Mouse (Mus musculus) heart, adult 2 months (tissue): ENCODE data around the gene Filip1. TPM values are rescaled to one million over a fixed set of nuclear protein-coding genes. Genes with fewer than 3 reads are reported as not detected.

Source experiments
- DNase-seq, 2 experiments: peaks; one replicate each; pipeline ENCODE4 v3.0.0; 2021
- H3K27ac ChIP-seq: fragments of 200-600 bp; 2 replicates; pipeline ENCODE4 v1.8.1; 2022
- H3K27me3 ChIP-seq: fragments of 200-500 bp; 2 replicates; pipeline ENCODE4 v1.6.1; 2012; ENCODE audit warnings: mild to moderate bottlenecking, low read length, inconsistent platforms, mixed read lengths; ENCODE audit not compliant: control insufficient read depth, insufficient read depth
- H3K36me3 ChIP-seq: fragments of 200-500 bp; 2 replicates; pipeline ENCODE4 v1.6.1; 2012; ENCODE audit warnings: low read length, inconsistent platforms; ENCODE audit not compliant: control insufficient read depth, insufficient read depth
- H3K4me1 ChIP-seq: fragments of 200-500 bp; 2 replicates; pipeline ENCODE4 v1.6.1; 2011; ENCODE audit warnings: low read length; ENCODE audit not compliant: control insufficient read depth, insufficient read depth
- H3K4me3 ChIP-seq: fragments of 200-600 bp; 2 replicates; pipeline ENCODE4 v1.8.1; 2022
- H3K79me2 ChIP-seq: fragments of 200-500 bp; replicated peaks from 2 replicates; pipeline ENCODE4 v1.6.1; 2012; ENCODE audit warnings: mild to moderate bottlenecking, inconsistent platforms, low read length, moderate library complexity, mixed read lengths; ENCODE audit not compliant: control insufficient read depth, insufficient read depth
- H3K9ac ChIP-seq: fragments of 200-500 bp; 2 replicates; pipeline ENCODE4 v1.6.1; 2012; ENCODE audit warnings: low read depth, mild to moderate bottlenecking, control low read depth, inconsistent platforms, low read length, mixed read lengths
- CTCF ChIP-seq: fragments of 200-600 bp; IDR thresholded peaks from 2 replicates; pipeline ENCODE4 v1.8.1; 2022; ENCODE audit warnings: antibody characterized with exemption, mild to moderate bottlenecking, moderate library complexity
- EP300 ChIP-seq: fragments of 200-500 bp; IDR thresholded peaks from 2 replicates; pipeline ENCODE4 v1.6.1; 2011; ENCODE audit warnings: low read depth, low read length, control low read depth; ENCODE audit not compliant: insufficient read depth
- POLR2A ChIP-seq: fragments of 200-500 bp; IDR thresholded peaks from 2 replicates; pipeline ENCODE4 v1.6.1; 2011; ENCODE audit warnings: mild to moderate bottlenecking, low read depth, low read length, control low read depth; ENCODE audit not compliant: insufficient read depth
- WGBS: fragments of 180-500 bp; shearing (Covaris S2); methylation state at CpG from one replicate; pipeline ENCODE4 v1.1.7; 2018; 5-methylcytosine and 5-hydroxymethylcytosine counted together
- intact Hi-C: fragments of 180-260 bp; cut with DNase I; formaldehyde crosslinking; loops from one replicate; pipeline ENCODE4 v1.15.1; 2025
- polyA plus RNA-seq: library from polyadenylated mRNA; depleted of rRNA; stranded (reverse); fragments of >200 nt; gene quantifications from 2 replicates; pipeline ENCODE4 v1.2.3, GENCODE M21; 2012
- total RNA-seq, 2 experiments: library from RNA; stranded (reverse); gene quantifications; 2 replicates each; pipeline ENCODE4 v1.2.3; 2021

Gene Filip1
- total and polyA plus RNA-seq, 3 experiments, result 18.8 to 126 (median 91.1) TPM

DNA sequence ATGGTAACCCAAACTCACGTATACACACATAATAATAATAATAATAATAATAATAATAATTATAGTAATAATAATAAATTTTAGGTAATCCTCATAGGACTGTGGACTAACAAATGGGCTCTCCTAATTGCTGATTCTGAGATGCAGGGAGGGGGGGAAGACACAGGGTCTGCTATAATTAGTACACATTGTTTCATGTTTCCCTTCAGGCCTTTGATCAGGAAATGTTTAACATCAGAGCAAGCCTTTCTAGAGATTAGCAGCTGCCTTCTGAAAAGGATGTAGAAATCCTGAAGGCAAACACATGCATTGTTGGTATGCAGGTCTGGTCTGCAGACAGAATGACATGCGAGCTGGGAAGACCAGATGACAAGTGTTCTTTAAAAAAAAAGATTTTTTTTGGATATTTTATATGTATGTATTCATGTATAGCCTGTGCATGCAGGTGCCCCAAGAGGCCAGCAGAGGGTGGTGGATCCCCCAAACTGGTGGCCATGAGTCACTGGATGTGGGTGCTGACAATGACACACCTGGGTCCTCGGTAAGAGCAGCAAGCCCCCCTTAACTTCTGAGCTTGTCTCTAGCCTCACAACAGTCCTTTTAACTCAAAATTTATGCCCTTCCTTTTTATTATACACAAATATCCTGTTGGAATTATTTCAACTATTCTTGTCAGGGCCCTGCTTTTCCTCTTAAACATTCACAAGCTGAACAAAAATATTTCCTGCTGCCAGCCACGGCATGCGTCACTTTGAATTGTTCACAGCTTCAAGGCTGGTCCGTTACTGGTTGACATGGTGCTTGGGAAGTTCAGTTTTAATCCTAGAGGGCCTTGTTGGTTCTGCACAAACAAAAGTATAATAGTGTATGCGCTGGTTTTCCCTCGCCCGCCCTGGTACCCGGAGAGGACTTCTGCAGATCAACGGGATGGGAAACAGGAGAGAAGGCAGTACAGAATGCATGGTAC lies 127.1 kb downstream of the Filip1 start:
- DNase-seq, result peak in 1 of 2 experiments; percentile 24
- Histone ChIP-seq H3K27me3 (no peaks in the 10 kb centered on the region), H3K36me3 (peaks cover 12% of the 10 kb centered on the region), H3K4me1 (peaks cover 9% of the 10 kb centered on the region), H3K79me2 (peaks cover 5% of the 10 kb centered on the region), H3K4me3 (no peak overlapping the region), H3K27ac (peak overlapping the region; percentile 64), H3K9ac (no peak overlapping the region)
- intact Hi-C loops, result loop anchor here (5.0 kb wide), 1 partner anchor 78 kb away; no protein-coding TSS in a partner anchor
- WGBS, result 39% methylated on average over 11 of the region's 11 CpGs
- 0 out of 2 replicates have a peak, but pooled peaks have one; percentile 4 for TF ChIP-seq EP300
- TF ChIP-seq POLR2A, result no peak
- TF ChIP-seq CTCF, result peak; percentile 74

DNA sequence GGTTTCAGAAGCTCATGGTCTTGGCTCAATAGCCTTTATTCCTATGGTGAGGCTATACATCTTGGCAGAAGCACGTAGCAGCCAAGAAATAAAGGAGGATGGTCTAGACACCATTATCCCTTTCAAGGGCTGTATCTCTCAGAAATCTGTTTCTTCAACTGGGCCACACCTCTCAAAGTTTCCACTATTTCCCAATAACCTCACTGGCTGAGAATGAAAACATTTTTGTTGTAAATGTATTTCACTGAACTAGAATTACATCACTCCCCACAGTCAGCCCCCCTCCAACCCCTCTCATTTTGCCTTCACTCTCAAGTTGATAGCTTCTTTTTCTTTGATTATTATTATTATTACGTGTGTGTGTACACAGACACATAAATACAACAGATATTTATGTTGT lies 129.5 kb downstream of the Filip1 start:
- H3K27ac ChIP-seq, result no peak overlapping the region
- H3K4me1 ChIP-seq, result peaks cover 7% of the 10 kb centered on the region
- peaks cover 12% of the 10 kb centered on the region for H3K36me3 ChIP-seq
- 82% methylated on average over 2 of the region's 2 CpGs for WGBS
- TF ChIP-seq CTCF, result no peak
- no peak for TF ChIP-seq EP300
- no peak for TF ChIP-seq POLR2A
- no peak overlapping the region for H3K4me3 ChIP-seq
- H3K79me2 ChIP-seq, result peaks cover 3% of the 10 kb centered on the region
- H3K27me3 ChIP-seq, result no peaks in the 10 kb centered on the region
- no peak overlapping the region for H3K9ac ChIP-seq
- intact Hi-C loops, result loop anchor here (5.0 kb wide), 1 partner anchor 94 kb away; no protein-coding TSS in a partner anchor
- no peak for DNase-seq

DNA sequence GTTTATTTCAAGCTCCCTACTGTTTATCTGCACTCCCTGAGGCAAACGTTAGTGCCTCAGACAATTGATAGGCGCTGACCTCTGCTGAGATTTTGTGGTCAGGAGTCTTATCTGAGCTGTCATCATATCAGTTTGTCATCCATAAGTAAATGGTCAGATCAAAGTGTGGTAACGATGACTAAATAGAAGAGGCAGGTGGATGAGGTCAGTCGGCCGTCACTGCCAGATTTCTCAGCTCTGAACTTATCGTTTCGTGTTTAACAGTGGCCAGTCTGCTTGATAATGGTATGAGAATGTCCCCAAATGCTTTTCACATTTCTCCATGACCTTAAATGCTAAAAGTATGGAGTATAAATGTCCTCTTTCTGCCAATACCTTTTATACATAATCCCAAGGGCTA lies 132.6 kb downstream of the Filip1 start:
- Histone ChIP-seq H3K4me3 (no peak overlapping the region), H3K4me1 (peaks cover 7% of the 10 kb centered on the region; the same call in 1 of the 2 replicates), H3K27me3 (no peaks in the 10 kb centered on the region), H3K36me3 (peaks cover 18% of the 10 kb centered on the region), H3K27ac (no peak overlapping the region), H3K9ac (no peak overlapping the region), H3K79me2 (peaks cover 3% of the 10 kb centered on the region)
- TF ChIP-seq EP300, result no peak
- no peak for TF ChIP-seq POLR2A
- intact Hi-C loops, result loop anchor here (5.0 kb wide), 1 partner anchor 97 kb away; no protein-coding TSS in a partner anchor
- DNase-seq, result no peak
- 53% methylated on average over 7 of the region's 7 CpGs for WGBS

DNA sequence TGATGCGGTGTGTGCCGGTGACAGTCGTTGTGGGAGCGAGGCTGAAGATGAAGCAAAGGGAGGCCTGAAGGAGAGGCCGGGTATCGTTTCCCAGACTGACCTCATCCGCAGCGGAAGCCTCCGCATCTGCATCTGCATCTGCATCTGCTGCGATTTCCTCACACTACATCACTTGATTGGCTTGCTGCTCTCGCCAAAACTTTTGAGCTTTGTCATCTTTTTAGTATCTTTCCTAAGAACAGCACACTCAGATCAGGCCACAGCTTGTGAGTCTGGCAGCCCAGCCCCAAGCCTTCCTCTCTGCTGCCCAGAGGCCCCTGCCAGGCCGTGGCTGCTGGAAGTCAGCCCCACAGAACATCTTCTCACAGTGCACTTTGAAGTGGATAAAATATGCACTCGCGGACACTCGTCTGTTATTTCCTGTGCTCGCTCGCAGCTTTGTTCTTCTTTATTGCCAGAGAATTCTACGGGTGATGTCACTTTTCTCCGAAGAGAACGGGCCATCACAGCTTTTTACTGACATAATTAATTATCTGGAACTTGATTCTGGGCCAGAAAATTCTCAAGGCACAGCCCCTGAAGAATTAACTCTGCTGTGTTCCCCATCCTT lies 137.0 kb downstream of the Filip1 start:
- intact Hi-C loops, result no loop called here
- no peaks in the 10 kb centered on the region; the same call in 1 of the 2 replicates for H3K79me2 ChIP-seq
- peak overlapping the region; percentile 23; the same call in 1 of the 2 replicates for H3K4me3 ChIP-seq
- H3K9ac ChIP-seq, result no peak overlapping the region
- DNase-seq, result peak; percentile 56 to 61
- peaks cover 8% of the 10 kb centered on the region for H3K4me1 ChIP-seq
- peak overlapping the region; percentile 73 for H3K27ac ChIP-seq
- TF ChIP-seq POLR2A (no peak), CTCF (no peak), EP300 (no peak)
- peaks cover 11% of the 10 kb centered on the region for H3K36me3 ChIP-seq
- no peaks in the 10 kb centered on the region for H3K27me3 ChIP-seq
- 31% methylated on average over 20 of the region's 20 CpGs for WGBS

DNA sequence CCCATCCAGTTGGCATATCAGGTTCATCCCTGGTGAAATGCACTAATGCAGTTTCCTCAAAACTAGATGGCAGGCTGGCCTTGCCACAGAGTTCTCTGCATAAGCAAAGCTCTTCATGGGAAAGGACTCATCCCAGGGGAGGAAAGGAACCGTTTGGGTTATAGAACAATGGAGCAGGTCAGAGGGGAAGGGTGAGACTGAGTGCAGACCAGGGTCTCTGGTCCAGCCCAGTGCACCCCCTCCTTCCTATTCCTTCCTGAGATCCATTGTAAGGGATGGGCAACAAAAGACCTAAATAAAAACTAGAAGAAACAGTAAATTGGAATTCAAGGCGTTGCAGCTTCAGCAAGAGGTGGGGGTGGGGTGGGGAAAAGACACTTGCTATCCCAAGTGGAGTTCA lies 140.1 kb downstream of the Filip1 start:
- peak in 1 of 2 experiments; percentile 27 for DNase-seq
- WGBS, result 28% methylated on average over 2 of the region's 2 CpGs
- Histone ChIP-seq H3K27me3 (no peaks in the 10 kb centered on the region), H3K9ac (no peak overlapping the region), H3K27ac (peak overlapping the region; percentile 51), H3K36me3 (peaks cover 11% of the 10 kb centered on the region), H3K4me3 (no peak overlapping the region), H3K4me1 (peaks cover 9% of the 10 kb centered on the region), H3K79me2 (peaks cover 2% of the 10 kb centered on the region; the same call in 1 of the 2 replicates)
- intact Hi-C loops, result no loop called here
- peak; percentile 69; the same call in 1 of the 2 replicates for TF ChIP-seq EP300
- no peak for TF ChIP-seq POLR2A
- peak; percentile 33 for TF ChIP-seq CTCF

DNA sequence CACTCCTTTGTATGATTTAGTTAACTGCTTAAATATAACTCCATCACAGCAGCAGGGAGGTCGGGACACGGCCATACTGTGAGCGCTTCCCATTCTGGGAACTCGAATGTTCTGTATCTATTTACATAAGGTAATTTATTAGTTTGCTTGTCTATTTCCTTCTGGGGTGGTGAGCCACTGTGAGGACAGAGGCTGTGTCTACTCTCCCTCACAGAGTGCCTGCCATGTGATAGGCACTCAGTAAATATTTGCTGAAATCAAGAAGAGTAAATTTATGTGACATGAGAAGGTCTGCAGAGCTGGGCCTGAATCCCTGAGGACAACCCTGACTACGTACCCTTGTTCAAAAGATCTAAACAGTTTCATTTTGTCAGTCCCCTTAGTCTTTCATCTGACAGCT lies 143.1 kb downstream of the Filip1 start:
- no peak overlapping the region for H3K9ac ChIP-seq
- H3K27me3 ChIP-seq, result no peaks in the 10 kb centered on the region
- intact Hi-C loops, result loop anchor here (5.0 kb wide), 1 partner anchor 62 kb away; no protein-coding TSS in a partner anchor
- no peak overlapping the region for H3K27ac ChIP-seq
- H3K36me3 ChIP-seq, result peaks cover 6% of the 10 kb centered on the region
- no peak for DNase-seq
- no peak for TF ChIP-seq EP300
- TF ChIP-seq CTCF, result no peak
- no peak for TF ChIP-seq POLR2A
- 83% methylated on average over 5 of the region's 5 CpGs for WGBS
- no peak overlapping the region for H3K4me3 ChIP-seq
- H3K4me1 ChIP-seq, result peaks cover 8% of the 10 kb centered on the region
- H3K79me2 ChIP-seq, result peaks cover 2% of the 10 kb centered on the region
